8 mouse cellular contexts compared by ENCODE assay signal in the genomic region with DNA sequence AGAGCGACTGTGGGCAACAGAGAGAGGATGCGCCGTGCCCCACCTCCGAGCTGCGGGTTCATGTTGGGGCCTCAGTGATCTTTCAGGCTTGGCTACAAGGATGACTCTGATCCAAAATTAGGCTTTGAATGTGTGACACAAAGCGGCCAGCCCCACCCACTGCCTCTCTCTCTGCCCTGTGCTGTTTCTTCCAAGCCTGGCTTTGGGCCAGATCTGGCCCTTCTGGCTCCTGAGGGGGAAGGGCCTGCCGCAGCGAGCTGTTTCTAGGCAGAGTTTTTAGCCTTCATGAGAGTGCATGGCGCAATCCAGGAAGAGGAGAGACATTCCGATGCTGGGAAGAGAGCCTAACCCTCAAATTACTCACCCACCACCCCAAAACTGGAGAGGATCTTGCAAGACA.
A peak's percentile ranks its signal among the peaks of the same experiment; 100 is the strongest.
DNase-seq lines count a peak whose midpoint lies in the region; ATAC-seq and TF ChIP-seq lines count a peak whose summit lies in the region.

No protein-coding gene starts in this region.

- no peak for TF ChIP-seq POLR2A in kidney, adult 2 months (IDR thresholded peaks at IDR 0.05; ENCODE audit: low read depth, low read length)
- no peak for TF ChIP-seq POLR2A in olfactory bulb, adult 2 months (IDR thresholded peaks at IDR 0.05; ENCODE audit: insufficient read depth, low read depth, low read length)

- H3K36me3 ChIP-seq in liver, embryonic 11.5 days (ENCODE audit: control insufficient read depth, insufficient read depth, low read length): no peaks in the 10 kb centered on the region
- H3K36me3 ChIP-seq in embryonic facial prominence, embryonic 11.5 days (replicated peaks; ENCODE audit: control insufficient read depth, insufficient read depth, low read depth, low read length): no peaks in the 10 kb centered on the region
- no peaks in the 10 kb centered on the region for H3K36me3 ChIP-seq in kidney, adult 2 months (ENCODE audit: control insufficient read depth, insufficient read depth, low read length)
- no peaks in the 10 kb centered on the region for H3K36me3 ChIP-seq in lung, embryonic 15.5 days

- DNase-seq in liver: peak; percentile 58
- DNase-seq in liver, embryonic 11.5 days (ENCODE audit: low spot score): no peak
- DNase-seq in embryonic facial prominence, embryonic 11.5 days (ENCODE audit: low spot score): peak; percentile 79
- DNase-seq in heart, adult 8-10 months (ENCODE audit: low spot score): peak; percentile 74
- peak; percentile 85 for DNase-seq in kidney, adult 2 months
- DNase-seq in thymus, postnatal 36 days: no peak

- H3K4me3 ChIP-seq in liver, embryonic 11.5 days (ENCODE audit: low read depth, low read length): no peak overlapping the region
- H3K4me3 ChIP-seq in embryonic facial prominence, embryonic 11.5 days (ENCODE audit: low read depth, low read length): no peak overlapping the region
- H3K4me3 ChIP-seq in kidney, adult 2 months (ENCODE audit: insufficient read depth, low read depth, low read length): no peak overlapping the region
- no peak overlapping the region for H3K4me3 ChIP-seq in lung, embryonic 15.5 days
- H3K4me3 ChIP-seq in olfactory bulb, adult 2 months (ENCODE audit: insufficient read depth, low read depth, low read length): no peak overlapping the region

- no peak overlapping the region for H3K27ac ChIP-seq in liver, embryonic 11.5 days (ENCODE audit: low read depth, low read length)
- H3K27ac ChIP-seq in embryonic facial prominence, embryonic 11.5 days (replicated peaks; ENCODE audit: low read depth, low read length): peak overlapping the region; percentile 95
- H3K27ac ChIP-seq in kidney, adult 2 months (ENCODE audit: insufficient read depth, low read depth, low read length): peak overlapping the region; percentile 67; the same call in 1 of the 2 replicates
- peak overlapping the region; percentile 98 for H3K27ac ChIP-seq in lung, embryonic 15.5 days
- H3K27ac ChIP-seq in olfactory bulb, adult 2 months (ENCODE audit: insufficient read depth, low read depth, low read length): peak overlapping the region; percentile 81

- no peaks in the 10 kb centered on the region for H3K27me3 ChIP-seq in liver, embryonic 11.5 days (replicated peaks; ENCODE audit: control insufficient read depth, insufficient read depth, low read length)
- H3K27me3 ChIP-seq in embryonic facial prominence, embryonic 11.5 days (ENCODE audit: control insufficient read depth, insufficient read depth, low read length): no peaks in the 10 kb centered on the region
- H3K27me3 ChIP-seq in kidney, adult 2 months (replicated peaks; ENCODE audit: control insufficient read depth, insufficient read depth, low read length): no peaks in the 10 kb centered on the region
- H3K27me3 ChIP-seq in lung, embryonic 15.5 days: no peaks in the 10 kb centered on the region

- H3K4me1 ChIP-seq in liver, embryonic 11.5 days (replicated peaks; ENCODE audit: control insufficient read depth, insufficient read depth, low read length): no peaks in the 10 kb centered on the region
- peaks cover 8% of the 10 kb centered on the region for H3K4me1 ChIP-seq in embryonic facial prominence, embryonic 11.5 days (ENCODE audit: control insufficient read depth, insufficient read depth, low read length)
- H3K4me1 ChIP-seq in kidney, adult 2 months (ENCODE audit: control insufficient read depth, insufficient read depth, low read length): no peaks in the 10 kb centered on the region
- peaks cover 51% of the 10 kb centered on the region for H3K4me1 ChIP-seq in lung, embryonic 15.5 days
- H3K4me1 ChIP-seq in olfactory bulb, adult 2 months (ENCODE audit: control insufficient read depth, insufficient read depth, low read length): peaks cover 31% of the 10 kb centered on the region

- no peaks in the 10 kb centered on the region for H3K9me3 ChIP-seq in liver, embryonic 11.5 days (ENCODE audit: control insufficient read depth, low read length)
- H3K9me3 ChIP-seq in embryonic facial prominence, embryonic 11.5 days (replicated peaks; ENCODE audit: control insufficient read depth, low read length): no peaks in the 10 kb centered on the region
- H3K9me3 ChIP-seq in lung, embryonic 15.5 days: no peaks in the 10 kb centered on the region

- 57% methylated on average over 10 of the region's 10 CpGs for WGBS in liver, embryonic 11.5 days
- WGBS in embryonic facial prominence, embryonic 11.5 days: 35% methylated on average over 10 of the region's 10 CpGs
- 42% methylated on average over 10 of the region's 10 CpGs for WGBS in kidney, adult 2 months
- WGBS in lung, embryonic 15.5 days: 13% methylated on average over 10 of the region's 10 CpGs
- 14% methylated on average over 10 of the region's 10 CpGs for WGBS in olfactory bulb, adult 2 months

- H3K9ac ChIP-seq in liver, embryonic 11.5 days (ENCODE audit: low read depth, low read length): no peak overlapping the region
- H3K9ac ChIP-seq in embryonic facial prominence, embryonic 11.5 days (replicated peaks; ENCODE audit: low read length): peak overlapping the region; percentile 41
- H3K9ac ChIP-seq in lung, embryonic 15.5 days: no peak overlapping the region

- no peak for TF ChIP-seq CTCF in kidney, adult 2 months (conservative IDR thresholded peaks at IDR 0.05; ENCODE audit: insufficient read depth, insufficient read length, low read depth, low read length)
- TF ChIP-seq CTCF in olfactory bulb, adult 2 months (IDR thresholded peaks at IDR 0.05; ENCODE audit: insufficient read depth, low read depth, low read length): no peak

- H3K4me2 ChIP-seq in liver, embryonic 11.5 days: no peak overlapping the region
- H3K4me2 ChIP-seq in embryonic facial prominence, embryonic 11.5 days (ENCODE audit: low read depth, low read length): no peak overlapping the region
- peak overlapping the region; percentile 47 for H3K4me2 ChIP-seq in lung, embryonic 15.5 days

- ATAC-seq in liver, embryonic 11.5 days (replicated peaks; ENCODE audit: low FRiP score): no peak
- ATAC-seq in embryonic facial prominence, embryonic 11.5 days (replicated peaks; ENCODE audit: insufficient number of reproducible peaks, low FRiP score, low TSS enrichment, low read depth): peak; percentile 57; the same call in 1 of the 2 replicates
- peak; percentile 94 for ATAC-seq in lung, embryonic 15.5 days (ENCODE audit: borderline replicate concordance, extremely low read depth, low FRiP score, low TSS enrichment)

Comparison
In these comparisons a context has a peak if more than half of its experiments do, and no peak if none do; other contexts are left out.
1. DNase-seq: peak in liver (single experiment), embryonic facial prominence, embryonic 11.5 days (single experiment), heart, adult 8-10 months (single experiment) and kidney, adult 2 months (single experiment); none in liver, embryonic 11.5 days (single experiment) and thymus, postnatal 36 days (0 of 2).